Mouse (Mus musculus): ENCODE measurements at regions not wholly inside any gene's neighbourhood (a gene's known extent, or its start where the extent isn't known, plus 50 kb on each side); places are given as distances from the start of the nearest gene placed in this dataset.

GRCm38 (mm10) chr15:60706009-60706408 is 147.6 kb downstream of the Fam84b start:
- ATAC-seq, result no peak
- H3K36me3 ChIP-seq (ENCODE audit: control insufficient read depth, insufficient read depth, low read length), result no peaks in the 10 kb centered on the region
- 84% methylated on average over 4 of the region's 4 CpGs for WGBS
- peak; percentile 44 for DNase-seq (ENCODE audit: low spot score)
- H3K27me3 ChIP-seq (replicated peaks; ENCODE audit: control insufficient read depth, insufficient read depth, low read length), result no peaks in the 10 kb centered on the region
- H3K9ac ChIP-seq (ENCODE audit: low read length), result no peak overlapping the region
- no peaks in the 10 kb centered on the region for H3K4me1 ChIP-seq (ENCODE audit: control insufficient read depth, insufficient read depth, low read length)
- H3K4me2 ChIP-seq (ENCODE audit: low read length), result no peak overlapping the region
- no peaks in the 10 kb centered on the region for H3K9me3 ChIP-seq (replicated peaks; ENCODE audit: control insufficient read depth, low read length)
- no peak overlapping the region for H3K27ac ChIP-seq (ENCODE audit: low read depth, low read length)
- H3K4me3 ChIP-seq (ENCODE audit: low read depth, low read length), result no peak overlapping the region

GRCm38 (mm10) chr15:60701273-60701672 is 152.3 kb downstream of the Fam84b start:
- no peaks in the 10 kb centered on the region for H3K4me1 ChIP-seq (ENCODE audit: control insufficient read depth, insufficient read depth, low read length)
- no peak for ATAC-seq
- no peaks in the 10 kb centered on the region for H3K36me3 ChIP-seq (ENCODE audit: control insufficient read depth, insufficient read depth, low read length)
- H3K9me3 ChIP-seq (replicated peaks; ENCODE audit: control insufficient read depth, low read length), result no peaks in the 10 kb centered on the region
- peak; percentile 5 for DNase-seq (ENCODE audit: low spot score)
- H3K27me3 ChIP-seq (replicated peaks; ENCODE audit: control insufficient read depth, insufficient read depth, low read length), result no peaks in the 10 kb centered on the region
- H3K4me2 ChIP-seq (ENCODE audit: low read length), result no peak overlapping the region
- no peak overlapping the region for H3K9ac ChIP-seq (ENCODE audit: low read length)
- no peak overlapping the region for H3K27ac ChIP-seq (ENCODE audit: low read depth, low read length)
- H3K4me3 ChIP-seq (ENCODE audit: low read depth, low read length), result no peak overlapping the region

GRCm38 (mm10) chr15:60694746-60695145 is 158.8 kb downstream of the Fam84b start:
- WGBS, result 94% methylated on average over 3 of the region's 3 CpGs
- no peak overlapping the region for H3K27ac ChIP-seq (ENCODE audit: low read depth, low read length)
- DNase-seq (ENCODE audit: low spot score) (no peak), ATAC-seq (no peak)
- H3K9ac ChIP-seq (ENCODE audit: low read length), result no peak overlapping the region
- no peaks in the 10 kb centered on the region for H3K36me3 ChIP-seq (ENCODE audit: control insufficient read depth, insufficient read depth, low read length)
- no peaks in the 10 kb centered on the region for H3K9me3 ChIP-seq (replicated peaks; ENCODE audit: control insufficient read depth, low read length)
- no peaks in the 10 kb centered on the region for H3K27me3 ChIP-seq (replicated peaks; ENCODE audit: control insufficient read depth, insufficient read depth, low read length)
- H3K4me2 ChIP-seq (ENCODE audit: low read length), result no peak overlapping the region
- no peaks in the 10 kb centered on the region for H3K4me1 ChIP-seq (ENCODE audit: control insufficient read depth, insufficient read depth, low read length)
- no peak overlapping the region for H3K4me3 ChIP-seq (ENCODE audit: low read depth, low read length)

- Histone ChIP-seq H3K9ac (ENCODE audit: low read length) (no peak overlapping the region), H3K27ac (ENCODE audit: low read depth, low read length) (no peak overlapping the region), H3K4me2 (ENCODE audit: low read length) (no peak overlapping the region), H3K4me3 (ENCODE audit: low read depth, low read length) (no peak overlapping the region), H3K4me1 (ENCODE audit: control insufficient read depth, insufficient read depth, low read length) (no peaks in the 10 kb centered on the region), H3K27me3 (replicated peaks; ENCODE audit: control insufficient read depth, insufficient read depth, low read length) (no peaks in the 10 kb centered on the region), H3K36me3 (ENCODE audit: control insufficient read depth, insufficient read depth, low read length) (no peaks in the 10 kb centered on the region), H3K9me3 (replicated peaks; ENCODE audit: control insufficient read depth, low read length) (no peaks in the 10 kb centered on the region)
- ATAC-seq (no peak), DNase-seq (ENCODE audit: low spot score) (no peak)
- 64% methylated on average over 7 of the region's 7 CpGs for WGBS
These were observed 159.7 kb downstream of the Fam84b start for GRCm38 (mm10) chr15:60693751-60694500.

- Histone ChIP-seq H3K9me3 (replicated peaks; ENCODE audit: control insufficient read depth, low read length) (no peaks in the 10 kb centered on the region), H3K4me3 (ENCODE audit: low read depth, low read length) (no peak overlapping the region), H3K27ac (ENCODE audit: low read depth, low read length) (no peak overlapping the region), H3K4me1 (ENCODE audit: control insufficient read depth, insufficient read depth, low read length) (no peaks in the 10 kb centered on the region), H3K9ac (ENCODE audit: low read length) (no peak overlapping the region), H3K27me3 (replicated peaks; ENCODE audit: control insufficient read depth, insufficient read depth, low read length) (no peaks in the 10 kb centered on the region), H3K4me2 (ENCODE audit: low read length) (no peak overlapping the region), H3K36me3 (ENCODE audit: control insufficient read depth, insufficient read depth, low read length) (no peaks in the 10 kb centered on the region)
- ATAC-seq (peak; percentile 46; the same call in 1 of the 2 replicates), DNase-seq (ENCODE audit: low spot score) (no peak)
- WGBS, result 12% methylated on average over 6 of the region's 6 CpGs
These were observed 160.6 kb downstream of the Fam84b start for GRCm38 (mm10) chr15:60692718-60693597.

GRCm38 (mm10) chr15:60692149-60692548 is 161.4 kb downstream of the Fam84b start:
- WGBS, result 1% methylated on average over 3 of the region's 3 CpGs
- Histone ChIP-seq H3K27ac (ENCODE audit: low read depth, low read length) (no peak overlapping the region), H3K4me1 (ENCODE audit: control insufficient read depth, insufficient read depth, low read length) (no peaks in the 10 kb centered on the region), H3K9ac (ENCODE audit: low read length) (no peak overlapping the region), H3K27me3 (replicated peaks; ENCODE audit: control insufficient read depth, insufficient read depth, low read length) (no peaks in the 10 kb centered on the region), H3K4me3 (ENCODE audit: low read depth, low read length) (no peak overlapping the region), H3K9me3 (replicated peaks; ENCODE audit: control insufficient read depth, low read length) (no peaks in the 10 kb centered on the region), H3K36me3 (ENCODE audit: control insufficient read depth, insufficient read depth, low read length) (no peaks in the 10 kb centered on the region), H3K4me2 (ENCODE audit: low read length) (no peak overlapping the region)
- peak; percentile 47 for DNase-seq (ENCODE audit: low spot score)
- peak; percentile 57 for ATAC-seq

- Histone ChIP-seq H3K27me3 (replicated peaks; ENCODE audit: control insufficient read depth, insufficient read depth, low read length) (no peaks in the 10 kb centered on the region), H3K4me3 (ENCODE audit: low read depth, low read length) (no peak overlapping the region), H3K9ac (ENCODE audit: low read length) (no peak overlapping the region), H3K9me3 (replicated peaks; ENCODE audit: control insufficient read depth, low read length) (no peaks in the 10 kb centered on the region), H3K27ac (ENCODE audit: low read depth, low read length) (no peak overlapping the region), H3K4me1 (ENCODE audit: control insufficient read depth, insufficient read depth, low read length) (no peaks in the 10 kb centered on the region), H3K4me2 (ENCODE audit: low read length) (no peak overlapping the region), H3K36me3 (ENCODE audit: control insufficient read depth, insufficient read depth, low read length) (no peaks in the 10 kb centered on the region)
- ATAC-seq, result no peak
- WGBS, result 83% methylated on average over 3 of the region's 3 CpGs
- no peak for DNase-seq (ENCODE audit: low spot score)
These were observed 176.2 kb downstream of the Fam84b start for GRCm38 (mm10) chr15:60677397-60677796.

GRCm38 (mm10) chr15:60657572-60657971 is 196.0 kb downstream of the Fam84b start:
- 79% methylated on average over 7 of the region's 7 CpGs for WGBS
- H3K9me3 ChIP-seq (replicated peaks; ENCODE audit: control insufficient read depth, low read length), result no peaks in the 10 kb centered on the region
- no peak overlapping the region for H3K4me2 ChIP-seq (ENCODE audit: low read length)
- no peak overlapping the region for H3K27ac ChIP-seq (ENCODE audit: low read depth, low read length)
- H3K27me3 ChIP-seq (replicated peaks; ENCODE audit: control insufficient read depth, insufficient read depth, low read length), result no peaks in the 10 kb centered on the region
- no peak overlapping the region for H3K9ac ChIP-seq (ENCODE audit: low read length)
- ATAC-seq (peak; percentile 72; the same call in 1 of the 2 replicates), DNase-seq (ENCODE audit: low spot score) (peak; percentile 59)
- H3K36me3 ChIP-seq (ENCODE audit: control insufficient read depth, insufficient read depth, low read length), result no peaks in the 10 kb centered on the region
- H3K4me1 ChIP-seq (ENCODE audit: control insufficient read depth, insufficient read depth, low read length), result no peaks in the 10 kb centered on the region
- H3K4me3 ChIP-seq (ENCODE audit: low read depth, low read length), result no peak overlapping the region

- no peaks in the 10 kb centered on the region for H3K36me3 ChIP-seq (ENCODE audit: control insufficient read depth, insufficient read depth, low read length)
- H3K27me3 ChIP-seq (replicated peaks; ENCODE audit: control insufficient read depth, insufficient read depth, low read length), result no peaks in the 10 kb centered on the region
- no peak overlapping the region for H3K4me3 ChIP-seq (ENCODE audit: low read depth, low read length)
- WGBS, result 83% methylated on average over 3 of the region's 3 CpGs
- H3K4me2 ChIP-seq (ENCODE audit: low read length), result no peak overlapping the region
- no peak for DNase-seq (ENCODE audit: low spot score)
- H3K9ac ChIP-seq (ENCODE audit: low read length), result no peak overlapping the region
- no peaks in the 10 kb centered on the region for H3K4me1 ChIP-seq (ENCODE audit: control insufficient read depth, insufficient read depth, low read length)
- no peaks in the 10 kb centered on the region for H3K9me3 ChIP-seq (replicated peaks; ENCODE audit: control insufficient read depth, low read length)
- no peak overlapping the region for H3K27ac ChIP-seq (ENCODE audit: low read depth, low read length)
- ATAC-seq, result no peak
These were observed 198.5 kb downstream of the Fam84b start for GRCm38 (mm10) chr15:60655113-60655512.

All from forebrain, embryonic 14.5 days (tissue).